8 mouse cellular contexts compared by ENCODE assay signal in the genomic region with DNA sequence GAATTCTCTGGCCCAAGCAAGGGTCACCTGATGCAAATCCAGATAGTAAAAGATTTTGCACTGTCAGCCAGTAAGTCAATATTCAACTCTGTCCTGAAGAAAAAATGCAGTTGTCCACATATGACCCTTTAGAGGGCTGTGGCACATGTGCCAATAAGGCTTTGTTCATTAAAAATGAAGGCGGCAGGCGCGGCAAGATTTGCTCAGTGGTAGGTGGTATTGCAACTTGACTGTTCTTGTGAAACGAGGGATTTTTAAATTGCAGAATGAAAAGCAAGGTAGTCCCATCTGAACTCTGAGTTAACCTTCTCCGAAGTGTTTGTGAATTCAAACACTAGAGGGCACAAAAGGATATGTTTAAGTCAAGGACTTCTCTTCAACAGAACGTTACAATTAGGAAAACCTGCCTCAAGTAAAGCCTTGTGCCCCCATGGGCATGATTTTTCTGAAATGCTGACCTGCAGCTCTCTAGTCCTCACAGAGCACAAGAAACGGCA.
DNase-seq lines count a peak whose midpoint lies in the region; ATAC-seq and TF ChIP-seq lines count a peak whose summit lies in the region.

No protein-coding gene starts in this region.

- no peak overlapping the region for H3K27ac ChIP-seq in forebrain, embryonic 14.5 days (ENCODE audit: low read depth, low read length)
- H3K27ac ChIP-seq in forebrain, embryonic 11.5 days (ENCODE audit: low read depth, low read length) = no peak overlapping the region
- H3K27ac ChIP-seq in heart, postnatal 0 days (ENCODE audit: low read depth) = no peak overlapping the region
- H3K27ac ChIP-seq in lung, postnatal 0 days (ENCODE audit: low read length) = no peak overlapping the region

- no peaks in the 10 kb centered on the region for H3K4me1 ChIP-seq in forebrain, embryonic 14.5 days (ENCODE audit: control insufficient read depth, insufficient read depth, low read length)
- no peaks in the 10 kb centered on the region for H3K4me1 ChIP-seq in forebrain, embryonic 11.5 days (replicated peaks; ENCODE audit: control insufficient read depth, insufficient read depth, low read length)
- H3K4me1 ChIP-seq in heart, postnatal 0 days (ENCODE audit: control insufficient read depth, insufficient read depth) = no peaks in the 10 kb centered on the region
- no peaks in the 10 kb centered on the region for H3K4me1 ChIP-seq in lung, postnatal 0 days (ENCODE audit: insufficient read depth, low read depth, low read length)

- H3K36me3 ChIP-seq in forebrain, embryonic 14.5 days (ENCODE audit: control insufficient read depth, insufficient read depth, low read length) = no peaks in the 10 kb centered on the region
- H3K36me3 ChIP-seq in forebrain, embryonic 11.5 days (ENCODE audit: control insufficient read depth, insufficient read depth, low read length) = no peaks in the 10 kb centered on the region
- H3K36me3 ChIP-seq in heart, postnatal 0 days (replicated peaks; ENCODE audit: control insufficient read depth, insufficient read depth, low read length) = no peaks in the 10 kb centered on the region
- no peaks in the 10 kb centered on the region for H3K36me3 ChIP-seq in lung, postnatal 0 days (ENCODE audit: insufficient read depth, low read length)

- TF ChIP-seq CTCF in heart, postnatal 0 days (IDR thresholded peaks at IDR 0.05; ENCODE audit: low read depth) = peak; percentile 67
- peak; percentile 73 for TF ChIP-seq CTCF in lung, postnatal 0 days (IDR thresholded peaks at IDR 0.05)

- WGBS in forebrain, embryonic 14.5 days = 14% methylated on average over 7 of the region's 7 CpGs
- WGBS in forebrain, embryonic 11.5 days = 17% methylated on average over 7 of the region's 7 CpGs
- WGBS in heart, postnatal 0 days = 12% methylated on average over 7 of the region's 7 CpGs
- 15% methylated on average over 7 of the region's 7 CpGs for WGBS in lung, postnatal 0 days

- DNase-seq in forebrain, embryonic 14.5 days (ENCODE audit: low spot score) = peak; percentile 80
- no peak for DNase-seq in forebrain, embryonic 11.5 days (ENCODE audit: low spot score)
- DNase-seq in ovary, postnatal 14 days (ENCODE audit: low spot score) = peak; percentile 6
- DNase-seq in ovary, postnatal 10 days (ENCODE audit: low spot score) = no peak
- DNase-seq in heart, postnatal 0 days (ENCODE audit: low spot score) = peak; percentile 78
- DNase-seq in lung, postnatal 0 days (ENCODE audit: low spot score) = peak; percentile 83
- no peak for DNase-seq in gastrocnemius, postnatal 4 days (ENCODE audit: low spot score in 2 of 2)

- peak; percentile 49; the same call in 1 of the 2 replicates for ATAC-seq in forebrain, embryonic 14.5 days
- no peak for ATAC-seq in forebrain, embryonic 11.5 days (replicated peaks; ENCODE audit: low FRiP score)
- no peak for ATAC-seq in heart, postnatal 0 days (ENCODE audit: insufficient read depth, low read depth)
- no peak; the same call in 1 of the 2 replicates for ATAC-seq in lung, postnatal 0 days
- ATAC-seq in monocyte, adult 5-6 weeks (replicated peaks; ENCODE audit: insufficient number of reproducible peaks, low FRiP score, low TSS enrichment, poor library complexity, severe bottlenecking) = no peak

- no peak overlapping the region for H3K4me3 ChIP-seq in forebrain, embryonic 14.5 days (ENCODE audit: low read depth, low read length)
- H3K4me3 ChIP-seq in forebrain, embryonic 11.5 days (ENCODE audit: low read depth, low read length) = no peak overlapping the region
- H3K4me3 ChIP-seq in heart, postnatal 0 days (ENCODE audit: low read depth, low read length) = no peak overlapping the region
- H3K4me3 ChIP-seq in lung, postnatal 0 days (ENCODE audit: low read depth, low read length) = no peak overlapping the region

- H3K27me3 ChIP-seq in forebrain, embryonic 14.5 days (replicated peaks; ENCODE audit: control insufficient read depth, insufficient read depth, low read length) = no peaks in the 10 kb centered on the region
- H3K27me3 ChIP-seq in forebrain, embryonic 11.5 days (ENCODE audit: control insufficient read depth, insufficient read depth, low read length) = no peaks in the 10 kb centered on the region
- H3K27me3 ChIP-seq in heart, postnatal 0 days (ENCODE audit: control insufficient read depth, insufficient read depth, low read length) = no peaks in the 10 kb centered on the region
- H3K27me3 ChIP-seq in lung, postnatal 0 days (replicated peaks; ENCODE audit: insufficient read depth, low read length) = no peaks in the 10 kb centered on the region

- no peak overlapping the region for H3K4me2 ChIP-seq in forebrain, embryonic 14.5 days (ENCODE audit: low read length)
- no peak overlapping the region for H3K4me2 ChIP-seq in forebrain, embryonic 11.5 days (ENCODE audit: low read depth, low read length, severe bottlenecking)
- H3K4me2 ChIP-seq in heart, postnatal 0 days (ENCODE audit: low read depth, low read length) = peak overlapping the region; percentile 10; the same call in 1 of the 2 replicates
- no peak overlapping the region for H3K4me2 ChIP-seq in lung, postnatal 0 days (replicated peaks; ENCODE audit: low read depth, low read length)

- no peaks in the 10 kb centered on the region for H3K9me3 ChIP-seq in forebrain, embryonic 14.5 days (replicated peaks; ENCODE audit: control insufficient read depth, low read length)
- no peaks in the 10 kb centered on the region for H3K9me3 ChIP-seq in forebrain, embryonic 11.5 days (ENCODE audit: control insufficient read depth, low read length)
- H3K9me3 ChIP-seq in heart, postnatal 0 days (replicated peaks; ENCODE audit: control insufficient read depth, low read length) = no peaks in the 10 kb centered on the region
- no peaks in the 10 kb centered on the region for H3K9me3 ChIP-seq in lung, postnatal 0 days (ENCODE audit: low read length)

- no peak for TF ChIP-seq EP300 in heart, postnatal 0 days (IDR thresholded peaks at IDR 0.05; ENCODE audit: low read depth)
- no peak for TF ChIP-seq EP300 in lung, postnatal 0 days (IDR thresholded peaks at IDR 0.05)

- H3K9ac ChIP-seq in forebrain, embryonic 14.5 days (ENCODE audit: low read length) = no peak overlapping the region
- H3K9ac ChIP-seq in forebrain, embryonic 11.5 days (ENCODE audit: low read length) = no peak overlapping the region
- no peak overlapping the region for H3K9ac ChIP-seq in heart, postnatal 0 days (replicated peaks; ENCODE audit: low read depth, low read length)
- no peak overlapping the region for H3K9ac ChIP-seq in lung, postnatal 0 days (replicated peaks; ENCODE audit: low read depth)

Comparison
In these comparisons a context has a peak if more than half of its experiments do, and no peak if none do; other contexts are left out.
1. DNase-seq: peak in forebrain, embryonic 14.5 days (single experiment), ovary, postnatal 14 days (single experiment), heart, postnatal 0 days (single experiment) and lung, postnatal 0 days (single experiment); none in forebrain, embryonic 11.5 days (single experiment), ovary, postnatal 10 days (single experiment) and gastrocnemius, postnatal 4 days (0 of 2).